Mouse (Mus musculus): Measurements from ENCODE around the gene Zfyve9.

Zfyve9 gene

DNA sequence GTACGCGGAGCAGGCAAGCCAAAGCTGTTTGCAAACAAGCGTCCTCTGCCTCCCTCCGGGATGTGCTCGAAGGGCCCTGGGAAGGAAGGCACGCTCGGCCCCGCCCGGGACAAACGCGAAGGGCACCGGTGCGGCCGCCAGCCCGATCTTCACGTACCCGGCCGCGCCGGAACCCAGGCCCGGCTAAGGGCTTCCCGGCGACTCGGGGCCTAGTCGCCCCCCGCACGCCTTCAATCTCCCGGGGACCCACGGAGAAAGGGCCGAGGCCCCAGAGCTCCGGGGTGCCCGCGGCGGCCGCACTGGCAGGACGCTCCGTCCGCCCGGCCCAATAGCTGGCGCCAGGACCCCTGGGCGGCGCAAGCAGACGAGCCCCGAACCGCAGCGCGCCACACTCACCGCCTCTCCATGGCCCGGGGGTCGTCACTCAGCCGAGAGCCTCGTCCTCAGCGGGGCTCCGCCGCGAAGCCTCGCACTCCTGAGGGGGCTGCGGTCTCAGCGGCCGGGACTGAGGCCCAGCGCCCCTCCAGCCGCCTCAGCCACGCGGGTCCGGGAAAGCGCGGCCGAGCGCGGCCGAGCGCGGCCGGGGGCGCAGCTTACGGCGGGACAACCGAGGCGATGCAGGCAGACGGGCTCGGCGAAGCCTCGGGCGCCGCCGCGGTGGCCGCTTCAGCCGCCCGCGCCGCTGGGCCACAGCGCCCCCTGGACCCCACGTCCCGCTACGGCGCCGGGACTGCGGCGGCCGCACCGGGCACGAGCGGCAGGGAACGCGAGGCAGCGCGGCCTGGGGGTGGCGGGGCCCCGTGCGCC lies at the start of gene Zfyve9:
Gene Zfyve9, minus strand, starts transcription at position 742 of the 807 bp plus-strand sequence.
- in situ Hi-C loops (cut with MboI, MseI) = no loop called here

DNA sequence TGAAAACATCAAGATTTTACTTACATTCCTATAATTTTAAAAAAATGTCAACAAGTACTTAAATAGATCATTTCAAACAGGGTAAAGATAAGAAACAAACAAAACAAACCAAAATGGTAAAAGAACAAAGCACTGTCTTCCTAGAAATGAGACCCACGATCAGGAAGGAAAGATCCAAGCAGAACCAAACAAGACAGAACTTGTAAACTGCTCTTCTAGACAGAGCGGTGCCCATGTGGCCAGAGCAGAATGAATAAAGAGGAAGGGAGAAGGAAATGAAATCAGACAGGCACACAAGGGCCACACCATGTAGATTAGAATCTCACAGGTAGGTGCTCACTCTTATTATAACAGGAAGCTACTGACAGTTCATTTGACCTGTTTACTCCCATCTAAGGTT lies 46.0 kb upstream of the Zfyve9 start:
- in situ Hi-C loops (cut with MboI, MseI) = no loop called here

DNA sequence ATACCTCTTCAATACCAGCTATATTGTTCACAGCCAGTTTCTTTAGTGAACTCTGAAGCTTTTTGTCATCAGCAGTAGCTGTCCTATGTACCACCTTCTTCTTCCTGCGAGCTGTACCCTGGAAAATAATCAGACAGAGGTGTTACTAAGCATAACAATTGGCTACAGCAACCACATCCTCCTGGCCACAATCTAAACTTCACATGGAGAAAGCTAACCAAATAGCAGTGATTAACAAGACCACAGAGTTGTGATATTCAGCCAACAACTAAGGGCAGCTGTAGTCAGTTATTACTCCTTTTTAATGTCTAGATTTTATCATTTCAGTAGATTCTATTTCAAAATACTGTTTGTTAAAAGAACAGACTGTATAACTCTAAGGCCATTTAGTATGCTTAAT lies 45.5 kb upstream of the Zfyve9 start:
- in situ Hi-C loops (cut with MboI, MseI) = no loop called here

DNA sequence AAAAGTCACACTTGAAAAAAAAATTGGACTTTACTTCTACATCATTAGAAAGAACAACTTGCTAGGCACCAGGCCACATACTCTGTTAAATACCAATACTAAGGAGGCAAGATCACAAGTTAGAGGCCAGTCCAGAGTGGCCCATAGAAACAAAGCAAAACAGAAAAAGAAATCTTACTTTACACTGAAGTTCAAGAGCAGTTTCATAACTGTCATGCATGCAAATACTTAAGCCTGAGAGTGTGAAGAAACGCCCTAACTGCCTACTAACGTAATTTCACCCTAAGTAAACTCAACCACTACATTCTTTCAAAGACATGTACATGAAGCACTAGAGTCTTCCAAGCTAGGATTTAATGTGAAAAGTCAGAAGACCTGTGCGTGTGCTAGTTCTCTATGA lies 45.1 kb upstream of the Zfyve9 start:
- in situ Hi-C loops (cut with MboI, MseI) = no loop called here

- in situ Hi-C loops (cut with MboI, MseI) = no loop called here
Measured at GRCm38 (mm10) chr4:108811550-108811949, 31.0 kb upstream of the Zfyve9 start.

DNA sequence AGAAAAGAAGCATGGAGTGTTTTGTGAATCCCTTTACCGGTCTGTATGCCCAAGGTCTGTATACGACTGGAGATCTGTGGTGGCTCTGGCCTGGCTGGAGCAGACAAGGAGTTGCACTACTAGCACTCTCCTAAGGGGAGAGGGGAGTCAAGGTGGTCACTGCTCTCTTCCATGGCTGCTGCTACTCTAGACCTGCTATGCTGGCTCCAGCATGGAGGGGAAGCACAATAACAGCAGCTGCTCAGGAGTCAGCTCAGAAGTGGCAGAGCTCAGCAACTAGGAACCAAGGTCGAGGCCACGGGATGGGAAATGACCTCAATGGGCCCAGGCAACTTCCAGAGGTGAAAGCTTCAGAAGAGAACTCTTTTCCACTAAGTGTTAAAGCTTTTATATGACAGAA lies 30.5 kb upstream of the Zfyve9 start:
- in situ Hi-C loops (cut with MboI, MseI) = no loop called here

GRCm38 (mm10) chr4:108803535-108803934 lies 22.9 kb upstream of the Zfyve9 start:
- in situ Hi-C loops (cut with MboI, MseI) = no loop called here

DNA sequence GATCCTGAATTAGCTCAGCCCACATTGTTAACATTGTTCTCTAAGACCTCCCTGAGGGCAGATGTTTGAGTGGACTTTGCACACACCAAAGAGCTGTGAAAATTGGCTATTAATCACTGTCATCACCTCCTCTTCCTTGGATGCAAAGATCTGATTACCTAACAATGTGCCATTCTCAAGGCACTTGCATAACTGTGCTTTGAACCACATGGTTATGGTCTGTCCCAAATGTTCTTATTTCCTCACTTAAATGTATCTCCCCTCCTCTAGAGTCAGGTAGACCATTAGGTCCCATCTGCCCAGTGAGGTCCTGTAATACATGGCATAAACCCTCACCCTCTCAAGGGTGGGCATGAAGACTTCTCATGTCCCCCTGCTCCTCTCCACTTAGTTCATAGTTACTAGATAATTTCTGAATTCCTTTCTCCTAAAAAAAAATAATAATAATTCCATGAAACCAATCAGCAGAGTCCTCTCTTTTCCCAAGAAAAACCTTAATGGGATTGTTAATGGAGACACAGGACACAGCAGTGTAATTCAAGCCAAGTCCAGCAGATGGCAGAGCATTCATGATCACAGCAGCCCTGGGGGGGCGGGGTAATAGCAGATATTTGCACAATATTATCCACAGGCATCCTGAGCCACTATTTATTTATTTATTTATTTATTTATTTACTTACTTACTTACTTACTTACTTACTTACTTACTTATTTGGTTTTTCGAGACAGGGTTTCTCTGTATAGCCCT lies 17.7 kb upstream of the Zfyve9 start:
- in situ Hi-C loops (cut with MboI, MseI) = no loop called here

DNA sequence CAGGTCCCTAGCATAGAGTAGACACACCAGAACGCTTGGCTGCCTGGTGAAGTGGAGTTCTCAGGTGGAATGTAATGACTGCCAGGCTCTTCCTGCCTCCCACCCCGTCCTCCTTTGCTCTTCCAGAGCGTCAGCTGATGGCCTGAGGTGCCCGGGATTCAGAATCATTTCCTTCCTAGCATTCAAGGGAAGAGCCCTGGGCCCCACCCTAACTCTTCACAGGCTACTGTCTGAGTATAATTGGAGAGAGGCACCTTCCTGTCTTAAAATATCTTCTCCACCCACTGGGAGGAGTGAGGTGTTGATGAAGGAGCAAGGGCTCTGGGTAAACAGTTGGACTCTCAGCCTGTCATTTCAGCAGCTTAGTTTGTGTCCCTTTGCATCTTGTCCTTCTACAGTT lies 16.1 kb upstream of the Zfyve9 start:
- in situ Hi-C loops (cut with MboI, MseI) = no loop called here

GRCm38 (mm10) chr4:108793941-108794340 lies 13.3 kb upstream of the Zfyve9 start:
- in situ Hi-C loops (cut with MboI, MseI) = no loop called here

GRCm38 (mm10) chr4:108790507-108790906 lies 9.9 kb upstream of the Zfyve9 start:
- in situ Hi-C loops (cut with MboI, MseI) = no loop called here

DNA sequence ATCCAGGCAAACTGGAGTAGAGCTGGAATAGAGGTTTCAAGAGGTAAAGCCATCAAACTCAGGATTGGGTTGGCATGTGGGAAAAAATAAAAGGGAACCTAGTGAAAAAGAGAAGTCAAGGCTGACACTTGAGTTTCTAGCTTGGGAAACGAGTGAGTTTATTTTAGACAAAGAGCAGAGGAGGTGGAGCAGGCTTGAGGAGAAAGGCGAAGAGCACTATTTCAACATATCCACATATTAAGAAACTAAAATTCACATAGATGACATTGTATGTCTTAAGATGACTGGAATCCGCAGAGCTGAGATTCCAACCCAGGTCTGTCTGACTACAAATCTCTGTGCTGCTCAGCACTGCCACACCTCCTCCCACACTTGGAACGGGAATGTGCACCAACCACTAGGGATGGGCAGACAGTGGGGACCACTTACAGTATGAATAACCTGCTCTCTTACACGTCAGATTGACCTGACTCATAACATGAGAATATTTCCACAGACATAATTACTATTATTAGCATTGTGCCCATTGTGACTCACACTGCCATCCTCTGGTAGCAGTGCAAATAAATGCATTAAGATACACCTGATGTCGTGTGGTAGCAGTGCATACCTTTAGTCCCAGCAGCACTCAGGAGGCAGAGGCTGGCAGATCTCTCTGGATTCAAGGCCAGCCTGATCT lies 8.8 kb upstream of the Zfyve9 start:
- in situ Hi-C loops (cut with MboI, MseI) = no loop called here

- in situ Hi-C loops (cut with MboI, MseI) = no loop called here
Measured at GRCm38 (mm10) chr4:108782421-108783085, 2.0 kb upstream of the Zfyve9 start.

DNA sequence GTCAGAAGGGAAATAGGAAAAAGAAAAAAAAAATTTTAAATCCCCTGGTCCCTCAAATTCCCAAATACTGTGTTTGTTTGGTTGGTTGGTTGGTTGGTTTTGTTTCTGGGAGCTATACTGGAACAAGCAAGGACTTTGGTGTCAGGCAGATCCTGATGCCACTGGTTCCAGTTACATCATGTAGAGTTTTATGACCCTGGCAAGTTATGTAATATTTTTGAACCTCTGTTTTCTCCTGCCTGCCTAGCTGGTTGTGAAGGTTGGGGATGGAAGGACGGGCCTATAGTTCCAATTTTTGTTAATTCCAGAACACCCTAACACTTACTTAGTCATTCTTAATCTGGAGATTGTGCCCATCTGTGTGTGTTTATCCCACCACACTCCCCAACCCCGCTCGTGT lies 998 bp upstream of the Zfyve9 start:
- in situ Hi-C loops (cut with MboI, MseI) = no loop called here

GRCm38 (mm10) chr4:108780864-108781205 lies 237 bp upstream of the Zfyve9 start:
- in situ Hi-C loops (cut with MboI, MseI) = no loop called here

DNA sequence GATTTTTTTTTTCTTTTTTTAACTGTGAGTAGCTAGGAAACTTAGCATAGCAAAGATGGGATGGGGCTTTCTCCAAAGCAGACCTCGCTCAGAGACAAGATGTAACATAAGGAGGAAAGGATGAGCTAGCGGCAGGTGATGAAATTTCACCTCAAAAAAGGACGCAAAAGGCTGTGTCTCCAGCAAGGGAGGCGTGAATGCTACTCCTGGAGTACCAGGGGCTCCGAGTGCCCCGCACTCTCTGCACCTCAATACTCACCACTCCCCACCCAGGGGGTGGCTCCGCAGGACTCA lies 888 bp downstream of the Zfyve9 start:
- in situ Hi-C loops (cut with MboI, MseI) = no loop called here

DNA sequence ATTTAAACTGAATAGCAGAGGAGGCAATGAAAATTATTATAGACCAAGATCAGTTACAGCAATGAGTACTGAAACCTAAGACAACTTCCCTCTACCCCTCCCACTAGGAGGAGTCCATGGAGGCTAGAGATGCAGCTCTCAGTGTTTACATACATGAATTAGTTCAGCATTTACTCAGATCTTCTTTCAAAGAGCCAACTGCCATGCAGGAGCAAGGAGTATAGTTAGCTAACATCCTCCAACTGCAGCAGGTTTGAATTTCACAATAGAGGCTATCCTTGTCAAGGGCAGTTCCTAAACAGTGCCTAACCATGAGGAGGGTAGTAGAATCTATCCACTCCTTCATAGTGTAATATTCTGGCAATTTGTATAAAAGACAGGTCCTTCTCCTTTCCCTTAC lies 12.1 kb downstream of the Zfyve9 start:
- in situ Hi-C loops (cut with MboI, MseI) = no loop called here

DNA sequence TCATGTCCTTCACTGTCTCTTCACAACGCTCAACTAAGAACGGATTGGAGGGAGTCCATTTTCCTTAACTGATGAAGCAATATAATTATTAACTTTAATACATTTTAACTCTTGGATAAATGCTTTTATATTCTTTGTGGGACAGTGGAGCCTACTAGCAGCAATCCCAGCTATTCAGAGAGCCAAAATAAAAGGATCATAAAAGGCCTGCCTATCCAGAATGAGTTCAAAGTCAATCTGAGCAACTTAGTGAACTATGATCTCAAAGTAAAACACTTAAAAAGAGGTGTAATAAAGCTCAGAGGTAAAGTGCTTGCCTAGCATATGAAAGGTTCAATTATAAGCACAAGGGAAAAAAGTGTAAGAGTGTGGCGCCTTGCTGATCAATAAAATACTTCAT lies 21.0 kb downstream of the Zfyve9 start:
- in situ Hi-C loops (cut with MboI, MseI) = no loop called here

- in situ Hi-C loops (cut with MboI, MseI) = no loop called here
Measured at GRCm38 (mm10) chr4:108746160-108746873, 34.3 kb downstream of the Zfyve9 start.

DNA sequence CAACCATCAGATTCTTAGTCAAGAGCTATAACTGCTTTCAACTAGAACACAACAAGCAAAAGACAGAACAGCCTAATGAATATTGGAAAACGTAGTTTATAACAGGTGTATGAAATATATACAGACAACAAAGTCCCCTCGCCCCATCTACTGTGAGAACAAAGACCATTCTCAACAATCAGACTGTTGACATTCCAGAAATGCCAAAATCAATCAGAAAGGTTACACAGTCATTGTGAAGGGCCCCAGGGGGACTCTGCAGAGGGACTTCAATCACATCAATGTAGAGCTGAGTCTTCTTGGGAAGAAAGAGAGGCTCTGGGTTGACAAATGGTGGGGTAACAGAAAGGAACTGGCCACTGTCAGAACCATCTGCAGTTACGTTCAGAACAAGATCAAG lies 49.0 kb downstream of the Zfyve9 start:
- in situ Hi-C loops (cut with MboI, MseI) = no loop called here

DNA sequence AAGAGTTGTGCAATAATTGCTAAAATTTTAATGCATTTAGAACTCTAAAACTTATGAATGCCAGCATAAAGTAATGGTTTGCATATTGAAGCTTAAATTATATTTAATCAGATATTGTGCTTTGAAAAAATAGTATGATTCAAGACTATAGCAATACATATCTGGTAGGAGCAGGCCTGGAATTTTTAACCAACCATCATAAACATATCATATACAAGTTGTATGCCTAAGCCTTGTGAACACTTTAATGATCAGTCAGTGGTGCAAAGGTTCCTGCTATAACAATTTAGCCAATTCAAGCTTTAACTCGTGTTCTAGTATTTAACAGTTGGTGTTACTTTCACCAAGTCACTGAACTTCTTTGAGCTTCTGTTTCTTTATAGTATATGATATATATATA lies 50.1 kb downstream of the Zfyve9 start:
- in situ Hi-C loops (cut with MboI, MseI) = no loop called here

DNA sequence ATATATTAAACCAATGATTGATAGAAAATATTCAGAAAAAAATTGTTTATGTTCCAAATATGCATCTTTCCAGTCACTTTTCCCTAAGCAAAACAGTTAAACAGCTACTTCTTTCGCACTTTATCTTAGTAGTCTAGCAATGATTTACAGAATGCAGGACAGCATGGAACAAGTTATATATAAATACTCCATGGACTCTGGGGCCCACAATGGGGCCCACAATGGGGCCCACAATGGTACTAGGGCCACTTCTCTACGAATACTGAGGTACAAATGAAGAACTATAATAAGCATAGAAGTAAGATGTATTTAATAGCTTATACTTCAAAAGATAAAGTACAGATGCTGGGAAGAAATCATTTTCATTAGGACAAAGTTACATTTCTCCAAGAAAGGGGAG lies 56.5 kb downstream of the Zfyve9 start:
- in situ Hi-C loops (cut with MboI, MseI) = no loop called here

Measured in T-helper 1 cell (primary cell).